Mouse (Mus musculus): ENCODE results near the gene Prok1.

Prok1 gene

GRCm38 (mm10) chr3:107238051-107238450, 1.5 kb downstream of the Prok1 start:
- no peak for DNase-seq (ENCODE audit: low spot score)

- DNase-seq (ENCODE audit: low spot score), result no peak
Measured at GRCm38 (mm10) chr3:107233945-107234344, 5.6 kb downstream of the Prok1 start.

DNA sequence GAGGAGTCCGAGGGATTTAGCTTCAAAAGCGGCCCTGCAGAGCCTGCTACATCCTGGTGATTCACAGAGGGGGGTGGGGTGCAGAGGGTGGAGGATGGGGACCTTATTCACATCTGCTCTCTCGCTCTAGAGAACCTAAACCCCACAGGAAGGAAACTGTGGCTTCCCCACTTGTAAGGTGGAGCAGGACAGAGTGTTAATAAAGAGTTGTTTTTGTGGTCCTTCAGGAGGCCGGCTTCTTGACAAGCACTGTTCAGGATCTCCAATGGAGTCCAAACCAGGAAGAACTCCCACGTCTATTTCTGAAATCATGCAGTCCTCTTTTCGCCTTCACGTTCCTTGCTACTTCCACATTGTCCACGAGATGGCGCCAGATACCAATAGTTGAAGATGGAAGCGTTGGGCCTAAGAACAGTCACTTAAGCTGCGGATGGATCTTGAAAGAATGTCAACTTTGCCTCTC, 6.1 kb downstream of the Prok1 start:
- DNase-seq (ENCODE audit: low spot score), result peak; percentile 77

DNA sequence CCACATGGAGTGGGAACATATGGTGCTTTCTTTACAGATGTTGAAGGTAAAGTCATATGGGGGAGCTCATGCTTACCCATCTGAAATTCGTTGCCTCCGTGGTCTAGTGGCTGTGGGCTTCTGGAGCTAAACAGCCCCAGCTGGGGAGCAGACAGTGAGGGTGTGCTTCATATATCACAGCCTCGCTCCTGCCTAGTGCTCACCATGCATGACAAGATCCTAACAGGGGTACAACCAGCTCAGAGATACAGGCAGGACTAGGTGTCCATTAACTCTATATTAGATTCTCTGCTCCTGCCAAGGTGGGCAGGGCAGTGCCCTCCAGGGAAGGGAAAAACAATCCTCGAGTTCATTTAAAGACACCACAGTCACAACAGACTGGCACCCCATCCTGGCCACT, 8.3 kb downstream of the Prok1 start:
- no peak for DNase-seq (ENCODE audit: low spot score)

GRCm38 (mm10) chr3:107230527-107230926, 9.0 kb downstream of the Prok1 start, which contains the start of gene A630076J17Rik:
Gene A630076J17Rik, plus strand, starts transcription at chr3:107230614.
- no peak for DNase-seq (ENCODE audit: low spot score)

- no peak for DNase-seq (ENCODE audit: low spot score)
Measured at GRCm38 (mm10) chr3:107229822-107230221, 9.7 kb downstream of the Prok1 start.

GRCm38 (mm10) chr3:107229221-107229620, 10.3 kb downstream of the Prok1 start:
- DNase-seq (ENCODE audit: low spot score), result no peak

DNA sequence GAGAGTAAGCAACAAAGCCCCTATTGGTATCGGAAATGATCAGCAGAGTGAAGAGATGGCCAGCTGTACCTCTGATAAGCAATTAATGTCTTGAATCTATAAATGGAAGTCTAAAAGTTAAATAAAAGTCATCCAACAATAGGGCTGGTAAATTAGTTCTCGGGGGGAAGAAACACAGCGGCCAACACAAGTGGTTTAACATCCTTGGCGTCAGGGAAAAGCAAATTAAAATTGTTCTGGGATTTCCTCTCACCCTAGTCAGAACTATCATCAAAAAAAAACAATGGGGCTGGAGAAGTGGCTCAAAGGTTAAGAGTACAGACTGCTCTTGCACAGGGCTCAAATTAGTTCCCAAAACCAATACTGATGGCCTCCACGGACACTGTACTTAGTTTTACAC, 13.7 kb downstream of the Prok1 start:
- DNase-seq (ENCODE audit: low spot score), result no peak

DNA sequence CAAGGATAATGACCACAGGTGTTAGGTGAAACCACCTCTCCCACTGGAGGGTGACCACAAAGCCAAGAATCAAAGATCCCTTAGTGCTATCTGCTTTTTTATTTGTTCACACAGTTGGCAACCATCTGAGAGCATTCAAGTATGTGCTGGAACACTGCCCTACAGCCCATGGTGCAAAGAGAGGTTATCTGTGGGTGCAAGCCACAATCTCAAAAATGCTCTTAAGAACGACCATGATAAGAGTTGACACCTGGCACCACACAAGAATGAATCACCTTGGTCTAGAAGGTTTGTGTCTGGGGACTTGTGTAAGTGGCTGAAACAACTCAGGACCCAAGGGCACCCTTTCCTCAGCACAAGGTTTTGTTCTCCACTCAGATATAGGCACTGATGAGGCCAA, 16.3 kb downstream of the Prok1 start:
- no peak for DNase-seq (ENCODE audit: low spot score)

DNA sequence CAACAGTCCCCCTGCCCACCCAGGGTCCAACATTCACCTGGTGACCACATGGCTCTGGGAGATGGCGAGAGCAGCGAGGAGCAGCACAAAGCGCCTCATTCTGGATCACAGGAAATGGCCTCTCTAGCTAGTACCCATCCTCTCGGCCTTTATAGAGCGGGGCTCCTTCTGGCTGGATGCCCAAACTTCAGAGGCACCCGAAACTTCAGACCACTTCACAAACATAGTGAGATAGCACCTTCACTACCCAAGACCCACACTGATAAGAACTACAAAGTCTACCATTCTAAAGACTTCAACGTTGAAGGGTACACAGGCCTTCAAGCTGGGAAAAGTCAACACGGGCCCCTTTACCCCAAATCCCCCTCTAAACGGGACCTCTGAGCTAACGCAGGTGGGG, 17.9 kb downstream of the Prok1 start, which contains the start of gene Cym:
Cym (minus strand) TSS at position 125 of the 400 bp plus-strand sequence.
- DNase-seq (ENCODE audit: low spot score), result no peak

- no peak for DNase-seq (ENCODE audit: low spot score)
Measured at GRCm38 (mm10) chr3:107218572-107218971, 20.9 kb downstream of the Prok1 start.

DNA sequence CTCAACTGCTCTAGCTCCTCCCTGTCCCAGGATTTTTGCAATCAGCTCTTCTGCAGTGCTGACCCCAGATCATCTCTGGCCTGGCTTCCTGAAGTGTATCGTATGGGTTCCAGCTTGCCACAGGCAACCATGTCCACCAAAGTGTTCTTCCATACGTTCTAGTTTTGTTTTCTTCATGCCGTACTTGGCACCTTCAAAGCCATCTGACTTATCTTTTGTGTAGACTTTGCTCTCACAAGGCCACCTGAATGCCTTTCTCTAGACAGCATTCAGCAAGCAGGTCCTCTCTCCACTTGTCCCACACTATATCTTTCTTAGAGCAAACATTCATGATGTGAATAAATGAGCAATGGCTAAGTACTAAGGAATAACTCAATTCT, 22.4 kb downstream of the Prok1 start:
- DNase-seq (ENCODE audit: low spot score), result no peak

DNA sequence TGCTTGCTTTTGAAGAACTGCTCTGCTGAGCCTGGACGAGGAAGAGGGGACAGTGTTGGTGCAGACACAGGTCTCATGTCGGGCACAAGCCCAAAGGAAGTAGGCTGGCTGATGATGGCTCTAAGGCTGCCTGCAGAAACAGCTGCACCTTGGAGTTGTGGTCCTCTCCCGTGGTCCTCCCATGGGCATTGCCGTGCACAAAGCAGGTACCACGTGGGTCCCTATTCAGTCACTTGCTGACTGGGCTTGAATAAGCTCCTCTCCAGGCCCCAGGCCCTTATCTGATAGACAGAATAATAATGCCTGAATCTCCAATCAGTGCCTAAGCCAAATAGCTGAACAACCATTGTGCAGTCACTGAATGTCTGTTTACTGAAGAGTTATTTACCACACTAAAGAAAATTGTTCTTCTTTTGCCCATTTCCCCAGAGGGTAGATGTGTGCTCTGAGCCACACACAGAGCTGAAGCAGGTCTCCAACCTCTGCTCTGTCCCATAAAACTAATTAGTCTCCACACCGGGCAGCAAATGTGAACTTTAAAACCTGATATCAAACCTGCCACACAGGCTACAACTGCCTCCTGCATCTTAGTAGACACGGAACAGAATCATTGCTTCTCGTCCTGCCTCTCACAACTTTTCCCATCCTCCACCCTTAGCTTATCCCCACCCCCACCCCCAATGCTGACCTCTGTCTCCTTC, 23.0 kb downstream of the Prok1 start:
- no peak for DNase-seq (ENCODE audit: low spot score)

DNA sequence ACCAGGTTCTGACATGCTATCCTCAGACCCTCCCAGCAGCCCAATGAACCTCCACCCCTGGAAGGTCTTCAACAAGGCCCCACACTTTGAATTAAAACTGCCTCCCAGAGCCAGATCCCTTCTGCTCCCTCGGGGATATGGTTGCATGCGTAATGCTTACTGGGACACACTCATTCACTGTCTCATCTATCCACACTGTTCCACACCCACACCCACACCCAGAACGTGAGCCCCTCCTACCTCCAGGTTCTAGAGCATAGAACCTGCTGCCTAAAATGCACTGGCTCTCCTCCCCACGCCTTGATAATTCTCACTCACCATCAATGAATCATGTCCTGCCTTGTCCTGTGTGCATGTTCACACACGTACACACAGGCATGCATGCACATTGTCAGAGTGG, 24.9 kb downstream of the Prok1 start:
- DNase-seq (ENCODE audit: low spot score), result no peak

GRCm38 (mm10) chr3:107207625-107208253, 31.8 kb downstream of the Prok1 start:
- no peak for DNase-seq (ENCODE audit: low spot score)

DNA sequence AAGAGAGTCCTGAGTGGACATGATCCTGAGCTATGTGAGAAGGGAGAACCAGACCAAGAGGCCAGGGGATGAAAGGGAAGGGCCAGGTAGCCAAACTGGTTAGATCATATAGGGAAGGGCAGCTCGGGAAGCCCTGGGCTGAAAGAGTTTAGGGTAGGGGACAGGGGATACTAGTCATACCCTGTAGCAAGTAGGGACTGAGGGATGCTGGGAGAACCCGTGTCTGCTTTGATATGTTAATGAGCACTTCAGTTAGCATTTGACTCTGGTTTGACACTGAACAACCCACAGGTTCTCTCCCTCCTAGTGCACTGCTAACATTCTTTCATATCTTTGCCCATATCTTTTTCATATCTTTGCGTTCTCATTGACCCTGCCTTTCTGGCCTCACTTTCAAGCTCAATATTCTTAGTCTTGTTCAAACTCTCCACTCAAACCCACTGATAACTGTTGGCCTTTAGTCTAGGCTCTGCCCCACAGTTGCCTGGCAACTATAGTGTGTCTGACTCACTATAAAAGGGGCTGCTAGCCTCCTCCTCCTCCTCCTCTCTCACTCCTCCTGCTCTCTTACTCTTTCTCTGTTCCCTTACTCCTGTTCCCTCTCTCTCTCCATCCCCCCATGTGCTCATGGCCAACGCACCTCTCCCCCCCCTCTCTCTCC, 32.9 kb downstream of the Prok1 start:
- DNase-seq (ENCODE audit: low spot score), result no peak

- peak; percentile 53 for DNase-seq (ENCODE audit: low spot score)
Measured at GRCm38 (mm10) chr3:107205994-107206393, 33.5 kb downstream of the Prok1 start.

DNA sequence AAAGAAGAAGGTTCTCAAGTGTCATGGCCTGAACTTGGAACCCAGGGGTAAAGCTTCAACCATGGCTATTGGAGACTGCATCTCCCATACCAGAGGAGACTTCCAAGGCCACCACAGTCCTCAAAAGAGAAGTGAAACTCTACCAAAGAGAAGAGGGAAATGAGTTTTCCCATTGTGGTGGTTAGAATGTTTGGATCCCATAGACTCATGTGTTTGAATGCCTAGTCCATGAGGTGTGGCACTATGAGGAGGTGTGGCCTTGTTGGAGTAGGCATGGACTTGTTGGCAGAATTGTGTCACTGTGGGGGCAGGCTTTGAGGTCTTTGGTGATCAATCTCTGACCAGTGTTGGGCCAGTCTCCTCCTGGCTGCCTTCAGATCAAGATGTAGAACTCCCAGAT, 34.3 kb downstream of the Prok1 start:
- DNase-seq (ENCODE audit: low spot score), result no peak

DNA sequence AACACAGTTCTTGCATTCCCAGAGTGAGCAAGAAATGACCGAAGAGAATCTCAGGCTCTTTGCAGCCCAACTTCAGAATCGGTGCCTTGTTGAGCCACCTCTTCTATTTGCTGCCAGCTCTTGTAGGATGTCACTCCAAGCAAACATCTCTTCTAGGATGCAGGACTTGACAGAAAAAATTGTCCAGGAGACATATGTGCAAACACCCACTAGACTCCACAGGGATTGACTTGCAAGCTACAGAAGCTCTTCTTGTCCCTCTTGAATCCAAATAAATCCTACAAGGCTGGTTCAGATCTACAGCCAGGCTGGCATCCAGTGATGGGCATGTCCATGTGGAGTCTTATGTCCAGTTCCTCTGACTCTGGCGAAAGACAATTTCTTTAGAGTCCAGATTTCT, 35.1 kb downstream of the Prok1 start:
- no peak for DNase-seq (ENCODE audit: low spot score)

- no peak for DNase-seq (ENCODE audit: low spot score)
Measured at GRCm38 (mm10) chr3:107201310-107202180, 38.0 kb downstream of the Prok1 start.

DNA sequence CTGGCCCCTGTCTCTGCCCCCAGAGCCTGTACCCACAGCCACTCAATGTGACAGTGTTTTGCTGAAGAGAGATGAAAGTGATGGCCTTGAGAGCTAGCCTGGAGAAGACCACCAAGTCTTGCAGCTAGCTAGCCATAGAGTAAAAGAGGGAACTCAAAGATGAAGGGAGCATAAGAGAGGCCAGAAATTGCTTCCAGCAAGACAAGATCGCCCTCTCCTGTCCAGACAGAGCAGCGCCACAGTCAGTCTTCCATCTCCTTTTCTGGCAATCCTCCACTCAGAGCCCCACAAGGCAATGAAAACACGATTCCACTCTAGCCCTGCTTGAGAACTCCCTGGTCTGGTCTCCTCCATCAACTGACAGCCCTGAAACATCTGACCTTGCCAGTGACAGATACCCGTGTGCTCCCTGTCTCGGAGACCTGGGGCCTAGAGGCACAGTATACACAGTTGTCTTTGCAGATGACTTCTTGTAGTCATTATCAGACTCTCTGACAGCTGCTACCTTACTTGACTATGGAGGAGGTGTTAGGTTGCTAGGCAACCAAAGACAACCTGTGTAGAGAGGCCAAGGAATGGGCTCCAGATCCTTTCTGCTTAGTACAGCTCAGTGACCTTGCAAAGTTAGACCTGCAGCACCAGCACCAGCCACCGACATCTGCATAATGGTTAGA, 51.1 kb downstream of the Prok1 start:
- DNase-seq (ENCODE audit: low spot score), result peak; percentile 41

- no peak for DNase-seq (ENCODE audit: low spot score)
Measured at GRCm38 (mm10) chr3:107187022-107187421, 52.5 kb downstream of the Prok1 start.
